Mouse (Mus musculus): ENCODE data around the gene Dll4.

The Dll4 gene

GRCm38 (mm10) chr2:119325568-119326143 lies at the start of gene Dll4:
Dll4 (plus strand) TSS chr2:119325784.
- no peak for DNase-seq (ENCODE audit: low spot score)

GRCm38 (mm10) chr2:119276926-119277325 lies 48.7 kb upstream of the Dll4 start:
- DNase-seq (ENCODE audit: low spot score), result no peak

- no peak for DNase-seq (ENCODE audit: low spot score)
These were observed 47.8 kb upstream of the Dll4 start for GRCm38 (mm10) chr2:119277810-119278209.

- no peak for DNase-seq (ENCODE audit: low spot score)
These were observed 43.6 kb upstream of the Dll4 start for GRCm38 (mm10) chr2:119281899-119282565.

GRCm38 (mm10) chr2:119287372-119287771 lies 38.2 kb upstream of the Dll4 start:
- DNase-seq (ENCODE audit: low spot score), result no peak

GRCm38 (mm10) chr2:119288270-119288882 lies 37.2 kb upstream of the Dll4 start, which contains the start of gene Vps18:
Vps18 (plus strand) TSS chr2:119288740.
- peak; percentile 99 for DNase-seq (ENCODE audit: low spot score)

- DNase-seq (ENCODE audit: low spot score), result peak; percentile 35
These were observed 36.6 kb upstream of the Dll4 start for GRCm38 (mm10) chr2:119289014-119289416.

GRCm38 (mm10) chr2:119292281-119292680 lies 33.3 kb upstream of the Dll4 start:
- no peak for DNase-seq (ENCODE audit: low spot score)

- DNase-seq (ENCODE audit: low spot score), result no peak
These were observed 32.7 kb upstream of the Dll4 start for GRCm38 (mm10) chr2:119292852-119293251.

- no peak for DNase-seq (ENCODE audit: low spot score)
These were observed 32.3 kb upstream of the Dll4 start for GRCm38 (mm10) chr2:119293311-119293710.

GRCm38 (mm10) chr2:119293776-119294390 lies 31.7 kb upstream of the Dll4 start:
- no peak for DNase-seq (ENCODE audit: low spot score)

- no peak for DNase-seq (ENCODE audit: low spot score)
These were observed 31.2 kb upstream of the Dll4 start for GRCm38 (mm10) chr2:119294411-119294810.

GRCm38 (mm10) chr2:119296756-119297155 lies 28.8 kb upstream of the Dll4 start:
- DNase-seq (ENCODE audit: low spot score), result no peak

- DNase-seq (ENCODE audit: low spot score), result no peak
These were observed 28.1 kb upstream of the Dll4 start for GRCm38 (mm10) chr2:119297506-119297905.

GRCm38 (mm10) chr2:119298330-119298729 lies 27.3 kb upstream of the Dll4 start:
- DNase-seq (ENCODE audit: low spot score), result peak; percentile 64

- DNase-seq (ENCODE audit: low spot score), result no peak
These were observed 26.7 kb upstream of the Dll4 start for GRCm38 (mm10) chr2:119298839-119299238.

GRCm38 (mm10) chr2:119299981-119300818 lies 25.4 kb upstream of the Dll4 start:
- DNase-seq (ENCODE audit: low spot score), result peak; percentile 96

- DNase-seq (ENCODE audit: low spot score), result no peak
These were observed 24.6 kb upstream of the Dll4 start for GRCm38 (mm10) chr2:119300819-119301493.

- DNase-seq (ENCODE audit: low spot score), result no peak
These were observed 22.7 kb upstream of the Dll4 start for GRCm38 (mm10) chr2:119302876-119303275.

- DNase-seq (ENCODE audit: low spot score), result no peak
These were observed 21.2 kb upstream of the Dll4 start for GRCm38 (mm10) chr2:119304391-119304790.

- DNase-seq (ENCODE audit: low spot score), result no peak
These were observed 20.8 kb upstream of the Dll4 start for GRCm38 (mm10) chr2:119304798-119305208.

All from c-Kit-positive CD71-positive TER-119-positive erythroid progenitor cells, embryonic 14.5 days (primary cell).